Mouse (Mus musculus) embryo, embryonic 11 days (tissue): ENCODE data around the gene Zfp319.

ENCODE experiments used
- DNase-seq: peaks from one replicate; pipeline ENCODE4 v3.0.0-alpha.2; 2015

Gene Zfp319

GRCm38 (mm10) chr8:95348811-95349630, 17.3 kb upstream of the Zfp319 start:
- no peak for DNase-seq

GRCm38 (mm10) chr8:95348356-95348755, 16.6 kb upstream of the Zfp319 start:
- DNase-seq: no peak

- peak; percentile 86 for DNase-seq
Observed at GRCm38 (mm10) chr8:95346643-95347545, 15.1 kb upstream of the Zfp319 start.

- no peak for DNase-seq
Observed at GRCm38 (mm10) chr8:95344668-95345067, 12.9 kb upstream of the Zfp319 start.

- no peak for DNase-seq
Observed at GRCm38 (mm10) chr8:95341721-95342120, 10.0 kb upstream of the Zfp319 start.

GRCm38 (mm10) chr8:95336363-95336762, 4.6 kb upstream of the Zfp319 start:
- no peak for DNase-seq

- DNase-seq: no peak
Observed at GRCm38 (mm10) chr8:95335706-95336105, 4.0 kb upstream of the Zfp319 start.

GRCm38 (mm10) chr8:95332437-95333199, 868 bp upstream of the Zfp319 start:
- DNase-seq: no peak

- peak; percentile 84 for DNase-seq
Observed at GRCm38 (mm10) chr8:95331156-95331719, 512 bp downstream of the Zfp319 start.

GRCm38 (mm10) chr8:95330367-95330766, 1.4 kb downstream of the Zfp319 start:
- no peak for DNase-seq

- no peak for DNase-seq
Observed at GRCm38 (mm10) chr8:95327866-95328465, 3.8 kb downstream of the Zfp319 start.

- DNase-seq: no peak
Observed at GRCm38 (mm10) chr8:95326822-95327221, 4.9 kb downstream of the Zfp319 start.

GRCm38 (mm10) chr8:95324646-95325045, 7.1 kb downstream of the Zfp319 start:
- DNase-seq: no peak

- no peak for DNase-seq
Observed at GRCm38 (mm10) chr8:95323201-95323600, 8.5 kb downstream of the Zfp319 start.

- peak; percentile 66 for DNase-seq
Observed at GRCm38 (mm10) chr8:95320224-95321139, 11.3 kb downstream of the Zfp319 start.

GRCm38 (mm10) chr8:95315350-95315749, 16.4 kb downstream of the Zfp319 start:
- no peak for DNase-seq

GRCm38 (mm10) chr8:95314707-95315106, 17.0 kb downstream of the Zfp319 start:
- no peak for DNase-seq

GRCm38 (mm10) chr8:95313857-95314256, 17.9 kb downstream of the Zfp319 start:
- no peak for DNase-seq

GRCm38 (mm10) chr8:95312836-95313235, 18.9 kb downstream of the Zfp319 start:
- no peak for DNase-seq

- no peak for DNase-seq
Observed at GRCm38 (mm10) chr8:95310342-95310970, 21.3 kb downstream of the Zfp319 start, which contains the start of gene Tepp. Gene Tepp (plus strand): TSS chr8:95310566.

GRCm38 (mm10) chr8:95306431-95306830, 25.3 kb downstream of the Zfp319 start, which contains the start of gene Cngb1:
Gene Cngb1 (minus strand): TSS chr8:95306585.
- no peak for DNase-seq
